Mouse (Mus musculus) telencephalon, adult 2 months (tissue): ENCODE measurements around the gene Ndufc2.

ENCODE experiments used
- DNase-seq: peaks from one replicate; pipeline ENCODE4 v3.0.0-alpha.2; 2011; ENCODE audit warnings: low read depth, low spot score

Ndufc2 gene

GRCm38 (mm10) chr7:97399960-97400715, at the start of gene Ndufc2:
Gene Ndufc2 (plus strand): TSS chr7:97400003.
- DNase-seq = peak; percentile 88

DNA sequence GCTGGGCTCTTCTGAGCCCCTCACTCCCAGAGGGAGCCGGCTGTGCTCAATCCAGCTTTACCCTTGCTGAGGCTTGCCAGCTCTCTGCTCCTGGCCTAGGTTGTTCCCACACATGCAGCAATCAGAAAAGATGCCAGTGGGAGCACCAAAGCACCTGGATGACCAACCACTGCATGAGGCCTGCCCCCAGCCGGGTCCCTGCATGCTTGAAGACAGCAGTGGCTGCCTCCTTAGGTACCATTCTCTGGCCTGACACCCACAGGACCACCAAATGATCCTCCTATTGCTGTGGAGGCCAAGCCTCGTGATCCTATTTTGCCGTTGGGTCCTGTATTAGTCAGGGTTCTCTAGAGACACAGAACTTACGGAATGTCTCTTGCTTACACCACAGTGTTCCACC, 48.9 kb upstream of the Ndufc2 start:
- DNase-seq = no peak

- no peak for DNase-seq
These were observed 47.9 kb upstream of the Ndufc2 start for GRCm38 (mm10) chr7:97351792-97352513.

DNA sequence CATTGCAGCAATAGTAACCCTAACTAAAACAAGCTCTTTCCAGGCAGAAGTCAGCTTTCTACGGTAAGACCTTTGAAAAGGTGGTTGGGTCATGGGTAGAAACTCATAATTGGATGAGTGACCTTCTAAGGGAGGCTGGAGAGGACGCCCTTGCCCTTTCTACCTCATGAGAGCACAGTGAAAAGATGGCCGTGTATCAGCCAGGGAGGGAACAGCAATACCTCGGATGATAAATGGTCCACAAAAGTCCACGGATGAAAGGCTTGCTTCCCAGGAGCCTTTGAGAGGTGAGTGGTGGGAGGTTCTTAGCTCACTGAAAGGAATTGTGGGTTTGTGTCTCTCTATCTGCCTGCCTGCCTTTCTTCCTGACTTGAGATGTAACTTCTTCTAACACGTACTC, 46.4 kb upstream of the Ndufc2 start:
- DNase-seq = no peak

DNA sequence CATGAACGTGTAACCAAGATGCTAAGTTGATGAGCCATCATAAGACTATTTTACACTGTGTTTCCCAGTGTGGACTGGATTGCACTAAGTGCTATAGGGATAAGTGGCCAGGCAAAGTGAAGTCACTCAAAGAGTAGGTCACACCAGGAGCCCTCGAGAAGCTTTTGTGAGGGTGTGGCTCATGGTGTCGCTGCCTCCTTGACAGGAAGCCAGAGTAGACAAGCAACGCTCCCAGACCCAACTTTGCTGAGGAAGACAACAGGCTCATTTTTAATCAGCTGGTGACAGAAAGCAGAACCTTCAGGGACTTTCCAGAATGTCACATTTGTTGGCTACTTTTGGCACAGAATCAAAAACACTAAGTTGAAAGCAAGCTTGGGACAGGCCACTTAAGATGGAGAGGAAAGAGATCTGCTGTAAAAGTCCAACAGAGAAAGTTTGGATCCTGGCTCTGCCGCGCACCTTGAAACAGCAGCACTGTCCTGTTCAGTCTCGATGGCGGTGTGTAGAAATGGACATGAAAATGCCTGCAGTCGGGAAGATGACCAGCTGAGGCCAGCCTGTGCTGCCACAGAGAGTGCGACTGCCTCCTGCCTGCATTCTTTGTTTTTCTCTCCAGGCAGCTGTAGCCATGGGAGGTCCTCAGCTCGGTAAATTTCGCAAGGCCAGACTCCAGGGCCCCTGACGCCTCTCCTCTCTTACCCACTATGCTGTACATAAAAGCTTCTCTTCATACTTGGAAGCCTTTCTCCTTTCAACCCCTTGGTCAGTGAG, 44.5 kb upstream of the Ndufc2 start:
- no peak for DNase-seq

DNA sequence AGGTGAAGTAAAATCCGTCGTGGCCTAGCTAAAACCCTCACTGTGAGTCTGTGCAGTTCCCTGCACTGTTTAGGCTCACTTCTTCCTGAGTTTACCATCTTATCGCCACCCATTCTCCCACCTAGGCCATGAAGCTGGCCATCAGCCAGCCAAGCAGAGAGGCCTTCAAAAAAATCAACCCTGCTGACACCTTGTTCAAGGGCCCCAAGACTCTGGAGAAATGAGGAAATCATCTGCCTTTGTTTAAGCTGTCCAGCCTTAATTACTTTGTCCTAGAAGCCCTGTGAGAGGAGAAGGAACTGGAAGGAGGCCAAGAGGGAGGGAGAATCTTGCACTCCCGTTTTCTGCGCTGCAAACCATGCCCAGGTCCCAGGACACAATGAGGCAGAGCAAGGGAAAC, 43.5 kb upstream of the Ndufc2 start:
- no peak for DNase-seq

DNA sequence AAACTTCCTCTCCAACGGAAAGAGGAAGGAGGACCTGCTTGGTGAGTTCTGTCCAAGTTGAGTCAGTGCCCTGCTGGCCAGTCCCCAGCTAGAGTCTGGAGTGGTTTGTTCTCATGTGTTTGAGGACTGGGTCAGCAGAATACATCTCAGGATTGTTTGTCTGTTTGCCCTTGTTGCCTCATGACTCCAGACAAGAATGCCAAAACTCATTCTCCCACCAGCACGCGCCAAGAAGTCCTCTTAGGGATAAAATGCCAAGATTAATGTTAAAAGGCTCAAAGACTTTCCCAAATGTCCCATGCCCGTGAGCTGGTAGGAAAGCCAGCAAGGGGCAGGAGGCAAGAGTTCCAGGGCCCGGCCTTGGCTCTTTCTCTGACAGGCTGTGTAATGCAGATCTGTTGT, 42.9 kb upstream of the Ndufc2 start:
- no peak for DNase-seq

GRCm38 (mm10) chr7:97357840-97358239, 42.0 kb upstream of the Ndufc2 start:
- no peak for DNase-seq

GRCm38 (mm10) chr7:97358347-97358746, 41.5 kb upstream of the Ndufc2 start:
- DNase-seq = no peak

GRCm38 (mm10) chr7:97360166-97360565, 39.6 kb upstream of the Ndufc2 start:
- no peak for DNase-seq

GRCm38 (mm10) chr7:97360955-97361354, 38.8 kb upstream of the Ndufc2 start:
- DNase-seq = no peak

- DNase-seq = no peak
These were observed 38.3 kb upstream of the Ndufc2 start for GRCm38 (mm10) chr7:97361467-97361866.

GRCm38 (mm10) chr7:97365887-97366286, 33.9 kb upstream of the Ndufc2 start:
- DNase-seq = no peak

GRCm38 (mm10) chr7:97375101-97375500, 24.7 kb upstream of the Ndufc2 start:
- no peak for DNase-seq

DNA sequence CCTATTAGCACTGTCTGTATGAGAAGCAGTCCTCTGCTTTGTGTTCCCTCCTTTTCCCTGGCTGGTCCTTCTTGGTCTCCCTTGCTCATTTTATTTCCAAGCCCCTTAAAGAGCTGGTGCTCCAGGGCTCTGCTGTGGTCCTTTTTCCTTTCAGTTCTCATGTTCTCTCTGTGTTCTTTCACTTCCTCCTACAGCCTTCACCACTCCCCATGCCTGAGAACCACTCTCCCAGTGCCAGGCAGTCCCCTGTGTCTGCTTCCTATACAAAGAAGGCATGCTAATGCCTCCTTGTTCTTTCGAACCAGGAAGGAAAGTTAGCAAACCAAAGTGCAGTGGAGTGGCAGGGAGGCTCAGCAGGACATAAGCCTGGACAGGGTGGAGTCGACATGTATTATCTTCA, 23.9 kb upstream of the Ndufc2 start:
- no peak for DNase-seq

GRCm38 (mm10) chr7:97379304-97379703, 20.5 kb upstream of the Ndufc2 start:
- DNase-seq = no peak

- peak; percentile 50 for DNase-seq
These were observed 19.2 kb upstream of the Ndufc2 start for GRCm38 (mm10) chr7:97380500-97381123.

GRCm38 (mm10) chr7:97382661-97383060, 17.1 kb upstream of the Ndufc2 start:
- no peak for DNase-seq

DNA sequence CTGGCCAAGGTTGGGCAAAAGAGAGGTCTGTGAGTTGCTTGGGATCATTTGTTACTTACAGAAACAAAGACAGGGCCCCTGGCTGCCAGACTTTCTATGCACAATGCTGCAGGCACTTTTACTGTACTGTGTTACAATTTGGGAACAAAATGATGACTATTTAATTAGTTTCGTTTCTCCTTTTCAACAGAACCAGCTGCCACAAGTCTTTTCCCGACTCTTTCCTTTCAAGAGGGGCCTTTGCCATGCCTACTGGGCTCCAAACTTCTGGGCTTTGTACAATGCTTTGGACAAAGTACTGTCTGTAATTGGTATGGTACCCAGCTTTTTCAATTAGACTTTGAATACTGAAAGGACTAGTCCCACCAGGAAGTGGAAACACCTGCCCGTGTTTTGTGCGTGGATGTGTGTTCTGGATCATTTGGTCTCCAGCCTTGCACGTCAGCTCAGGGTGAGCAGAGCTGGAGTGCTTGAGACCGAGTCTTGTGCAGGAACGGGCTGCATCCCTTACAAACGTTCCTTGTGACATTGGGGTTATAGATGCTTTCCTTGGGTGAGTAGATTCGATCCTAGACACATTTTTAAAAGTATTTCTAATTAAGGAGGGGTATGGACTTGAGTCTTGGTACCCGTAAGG, 16.2 kb upstream of the Ndufc2 start:
- no peak for DNase-seq

DNA sequence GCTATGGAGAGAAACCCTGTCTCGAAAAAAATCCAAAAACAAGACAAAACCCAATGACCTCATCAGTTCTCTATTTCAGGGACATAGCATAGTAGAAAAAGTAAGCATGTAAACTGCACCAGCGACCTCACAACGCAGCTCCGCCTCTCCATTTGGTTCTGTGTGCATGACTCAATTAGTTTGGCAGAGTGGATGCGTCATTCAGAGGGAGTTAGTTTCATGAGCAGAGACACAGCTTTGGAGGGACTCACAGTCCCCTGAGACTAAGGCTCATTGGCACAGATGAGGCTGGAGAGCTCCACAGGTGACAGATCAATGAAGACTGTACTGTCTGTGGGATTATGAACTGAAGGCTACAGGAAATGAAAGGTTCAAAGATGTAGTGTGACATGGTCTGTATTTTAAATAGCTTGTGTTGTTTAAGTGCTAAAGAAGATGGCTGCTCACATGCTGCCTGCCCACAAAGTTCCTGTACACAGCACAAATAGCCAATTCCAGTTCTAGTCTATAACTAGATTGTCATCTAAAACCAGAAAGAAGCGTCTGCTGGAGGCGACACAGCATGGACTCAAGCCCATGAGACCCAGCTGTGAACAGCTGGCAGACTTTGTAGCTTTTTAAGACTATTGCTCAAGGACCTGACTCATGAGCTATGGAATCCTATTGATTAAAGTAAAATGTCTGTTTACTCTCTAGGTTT, 13.5 kb upstream of the Ndufc2 start:
- peak; percentile 43 for DNase-seq
